Mouse (Mus musculus) megakaryocyte, embryonic 14.5 days (primary cell): Measurements from ENCODE around the gene Lamp1.

Experiments used
- FLI1 ChIP-seq: IDR thresholded peaks from 2 replicates; pipeline ENCODE4 v1.6.1; 2012; ENCODE audit warnings: low read length, inconsistent platforms, mixed read lengths
- GATA1 ChIP-seq: IDR thresholded peaks from 3 replicates; pipeline ENCODE4 v1.6.1; 2012; ENCODE audit warnings: mixed read lengths, low read length, inconsistent platforms, borderline replicate concordance

DNA sequence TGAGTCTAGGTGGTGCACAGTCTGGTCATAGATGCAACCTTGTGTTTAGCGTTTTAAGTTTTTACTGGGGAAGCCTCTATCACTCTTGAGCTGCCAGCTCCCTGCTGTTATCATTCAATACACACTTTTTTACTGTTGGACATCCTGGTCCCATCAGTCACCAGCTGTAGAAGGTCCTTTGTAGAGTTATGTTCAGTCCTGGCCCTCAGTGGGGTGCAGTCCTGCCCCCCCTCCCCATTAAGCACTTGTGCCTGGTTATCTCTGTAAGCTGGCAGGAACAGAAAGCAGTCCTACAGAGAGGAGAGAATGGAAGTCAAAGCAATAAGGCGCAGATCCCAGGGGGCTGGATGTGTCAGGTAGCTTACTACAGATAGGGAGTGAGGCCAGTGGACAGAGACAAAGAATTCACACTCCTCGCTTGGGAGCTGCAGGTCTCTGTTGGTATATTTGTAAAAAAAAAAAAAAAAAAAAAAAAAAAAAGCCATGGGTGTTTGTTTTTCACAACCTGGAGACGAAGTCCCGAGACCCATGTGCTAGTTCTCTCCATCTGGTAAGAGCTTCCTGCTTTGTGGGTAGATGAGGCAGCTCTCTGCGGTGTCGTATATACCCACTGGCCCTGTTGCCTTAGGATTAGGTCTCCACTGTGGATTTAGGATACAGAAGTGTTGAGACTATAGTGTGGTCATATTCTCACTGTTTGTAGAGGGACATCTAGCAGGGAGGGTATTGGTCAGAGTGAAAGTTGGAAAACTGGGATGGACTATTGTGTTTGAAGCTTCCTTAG lies 37.9 kb upstream of the Lamp1 start:
- TF ChIP-seq GATA1: no peak
- no peak for TF ChIP-seq FLI1
